Mouse (Mus musculus): ENCODE measurements around the gene Notch2.

The Notch2 gene

DNA sequence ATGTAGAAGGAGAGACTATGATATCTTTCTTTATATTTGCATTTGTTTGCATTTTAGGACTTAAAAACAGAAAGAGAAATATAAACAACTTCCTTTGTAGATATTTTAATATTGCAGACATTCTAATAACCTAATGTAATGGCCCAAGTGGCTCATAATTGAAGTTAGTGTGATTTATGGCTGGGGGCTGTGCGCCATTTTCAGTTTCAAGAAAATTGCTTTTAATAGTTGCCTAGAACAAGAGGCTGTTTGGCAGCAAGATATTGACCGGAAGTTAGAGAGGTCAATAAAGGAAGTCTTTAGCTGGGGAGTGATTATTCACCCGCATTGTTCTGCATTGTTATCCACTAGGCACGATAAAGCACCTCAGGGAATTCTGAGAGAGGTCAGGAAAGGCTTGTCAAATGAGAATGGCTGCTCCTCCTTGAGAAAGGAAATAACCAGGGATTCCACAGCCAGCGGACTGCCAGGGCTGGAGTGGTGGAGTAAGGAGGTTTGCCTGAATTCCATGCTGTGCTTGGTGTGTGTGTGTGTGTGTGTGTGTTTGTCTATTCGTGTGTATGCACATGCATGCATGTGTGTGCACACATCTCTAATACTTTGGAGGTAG, 61.4 kb downstream of the Notch2 start:
- DNase-seq (ENCODE audit: low spot score): no peak

DNA sequence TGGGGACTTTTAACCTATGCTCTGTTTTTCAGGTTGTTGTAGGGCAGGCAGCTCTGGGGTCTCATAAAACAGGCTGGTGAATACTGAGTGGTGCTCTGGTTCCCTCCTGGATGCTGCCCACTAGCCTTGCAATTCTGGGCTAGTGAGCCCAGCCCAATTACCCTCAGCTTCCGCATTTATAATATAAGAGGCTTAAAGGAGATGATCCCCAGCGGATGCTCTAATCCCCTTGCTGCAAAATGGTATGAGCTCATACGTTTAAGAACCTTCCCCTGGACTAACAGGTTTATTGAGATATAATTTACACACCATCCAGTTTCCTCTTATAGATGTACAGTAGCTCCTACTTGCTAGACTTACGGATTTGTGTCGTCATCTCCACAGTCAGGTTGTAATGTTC, 64.5 kb downstream of the Notch2 start:
- no peak for DNase-seq (ENCODE audit: low spot score)

GRCm38 (mm10) chr3:98078816-98079215, 65.5 kb downstream of the Notch2 start:
- no peak for DNase-seq (ENCODE audit: low spot score)

DNA sequence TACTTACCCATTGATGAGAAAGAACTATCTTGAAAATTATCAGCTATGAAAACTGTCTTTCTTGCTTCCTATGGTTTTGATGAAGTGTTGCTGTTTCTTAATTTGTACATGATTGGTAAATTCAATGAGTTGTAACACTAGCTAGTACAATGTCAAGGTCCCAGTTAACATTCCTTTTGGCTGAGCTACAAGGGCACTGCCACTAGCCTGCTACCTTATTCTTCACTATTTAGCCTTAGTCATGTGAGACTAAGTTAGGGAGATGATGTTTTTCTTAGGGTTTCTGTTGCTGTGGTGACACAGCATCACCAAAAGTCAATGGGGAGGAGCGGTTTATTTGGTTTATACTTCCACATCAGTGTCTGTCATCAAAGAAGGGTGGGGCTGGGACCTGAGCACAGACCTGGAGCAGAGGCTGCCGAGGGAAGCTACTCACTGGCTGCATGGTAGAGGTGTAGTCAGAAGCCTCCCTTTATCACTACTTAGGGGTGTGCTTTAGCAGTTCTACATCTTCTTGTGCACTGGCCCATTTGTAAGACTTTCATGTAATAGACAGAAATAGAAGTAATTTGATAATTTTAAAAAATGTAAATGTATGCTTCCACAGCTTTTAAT, 66.4 kb downstream of the Notch2 start:
- DNase-seq (ENCODE audit: low spot score): no peak

GRCm38 (mm10) chr3:98080630-98081029, 67.3 kb downstream of the Notch2 start:
- DNase-seq (ENCODE audit: low spot score): no peak

- DNase-seq (ENCODE audit: low spot score): no peak
Observed at GRCm38 (mm10) chr3:98082188-98082587, 68.9 kb downstream of the Notch2 start.

- DNase-seq (ENCODE audit: low spot score): no peak
Observed at GRCm38 (mm10) chr3:98082972-98083371, 69.6 kb downstream of the Notch2 start.

- DNase-seq (ENCODE audit: low spot score): no peak
Observed at GRCm38 (mm10) chr3:98084061-98084655, 70.8 kb downstream of the Notch2 start.

- no peak for DNase-seq (ENCODE audit: low spot score)
Observed at GRCm38 (mm10) chr3:98084870-98085269, 71.5 kb downstream of the Notch2 start.

GRCm38 (mm10) chr3:98085812-98086268, 72.5 kb downstream of the Notch2 start:
- no peak for DNase-seq (ENCODE audit: low spot score)

- no peak for DNase-seq (ENCODE audit: low spot score)
Observed at GRCm38 (mm10) chr3:98086441-98086840, 73.1 kb downstream of the Notch2 start.

- DNase-seq (ENCODE audit: low spot score): no peak
Observed at GRCm38 (mm10) chr3:98086860-98087259, 73.5 kb downstream of the Notch2 start.

DNA sequence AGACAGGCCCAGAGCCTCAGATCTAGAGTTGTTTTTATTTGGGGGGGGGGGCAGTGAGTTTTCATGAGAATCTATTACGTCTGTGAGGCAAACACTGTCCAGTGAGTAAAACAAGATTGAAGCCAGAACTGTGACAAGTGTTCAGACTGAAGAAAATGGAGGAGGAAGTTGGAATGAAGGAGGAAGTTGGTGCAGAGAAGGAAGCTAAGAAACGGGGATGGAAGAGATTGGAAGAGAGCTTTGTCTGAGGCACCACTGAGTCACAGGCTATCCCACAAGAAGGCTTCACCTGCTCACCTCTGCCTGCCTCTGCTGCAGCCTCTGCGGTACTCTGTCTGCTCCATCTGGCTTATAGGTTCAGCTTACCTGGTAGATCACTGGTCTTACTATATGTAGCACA, 74.2 kb downstream of the Notch2 start:
- no peak for DNase-seq (ENCODE audit: low spot score)

GRCm38 (mm10) chr3:98089702-98090101, 76.4 kb downstream of the Notch2 start:
- no peak for DNase-seq (ENCODE audit: low spot score)

DNA sequence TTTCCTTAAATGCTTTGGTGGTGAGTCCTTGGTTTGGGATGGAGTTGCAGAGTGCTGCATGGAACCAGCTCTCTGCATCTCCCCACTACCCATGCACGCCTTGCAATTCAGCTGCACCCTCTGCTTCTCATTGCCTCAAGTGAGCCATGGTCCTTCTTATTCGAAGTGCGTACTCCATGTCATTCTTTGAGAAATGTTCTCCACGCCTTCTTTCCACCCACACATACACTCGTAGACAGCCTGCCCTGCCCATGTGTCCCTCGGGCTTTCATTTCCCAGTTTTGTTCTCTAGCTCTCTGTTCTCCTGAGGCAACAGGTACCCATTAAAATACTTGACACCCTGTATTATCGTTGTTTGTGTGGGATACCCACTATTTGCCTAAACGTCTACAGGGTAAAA, 76.8 kb downstream of the Notch2 start:
- no peak for DNase-seq (ENCODE audit: low spot score)

- no peak for DNase-seq (ENCODE audit: low spot score)
Observed at GRCm38 (mm10) chr3:98092680-98093370, 79.5 kb downstream of the Notch2 start.

DNA sequence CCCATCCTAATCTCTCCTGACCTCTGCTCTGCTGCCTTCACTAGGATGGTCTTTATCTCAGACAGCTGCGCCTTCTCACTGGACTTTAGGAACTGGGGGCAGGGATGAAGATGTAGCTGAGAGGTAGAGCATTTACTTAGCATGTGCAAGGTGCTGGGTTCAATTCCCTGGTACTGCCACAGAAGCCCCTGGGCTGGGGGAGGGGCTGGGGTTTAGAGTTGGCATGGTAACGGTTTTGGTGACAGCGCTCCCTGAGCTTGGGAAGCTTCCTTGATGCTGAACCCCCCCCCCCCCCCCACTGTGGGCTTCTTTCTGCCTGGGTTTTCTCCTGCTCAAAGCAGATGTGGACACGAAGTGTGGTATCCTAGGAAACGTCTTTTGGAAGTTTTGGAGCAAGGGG, 80.6 kb downstream of the Notch2 start:
- DNase-seq (ENCODE audit: low spot score): no peak

DNA sequence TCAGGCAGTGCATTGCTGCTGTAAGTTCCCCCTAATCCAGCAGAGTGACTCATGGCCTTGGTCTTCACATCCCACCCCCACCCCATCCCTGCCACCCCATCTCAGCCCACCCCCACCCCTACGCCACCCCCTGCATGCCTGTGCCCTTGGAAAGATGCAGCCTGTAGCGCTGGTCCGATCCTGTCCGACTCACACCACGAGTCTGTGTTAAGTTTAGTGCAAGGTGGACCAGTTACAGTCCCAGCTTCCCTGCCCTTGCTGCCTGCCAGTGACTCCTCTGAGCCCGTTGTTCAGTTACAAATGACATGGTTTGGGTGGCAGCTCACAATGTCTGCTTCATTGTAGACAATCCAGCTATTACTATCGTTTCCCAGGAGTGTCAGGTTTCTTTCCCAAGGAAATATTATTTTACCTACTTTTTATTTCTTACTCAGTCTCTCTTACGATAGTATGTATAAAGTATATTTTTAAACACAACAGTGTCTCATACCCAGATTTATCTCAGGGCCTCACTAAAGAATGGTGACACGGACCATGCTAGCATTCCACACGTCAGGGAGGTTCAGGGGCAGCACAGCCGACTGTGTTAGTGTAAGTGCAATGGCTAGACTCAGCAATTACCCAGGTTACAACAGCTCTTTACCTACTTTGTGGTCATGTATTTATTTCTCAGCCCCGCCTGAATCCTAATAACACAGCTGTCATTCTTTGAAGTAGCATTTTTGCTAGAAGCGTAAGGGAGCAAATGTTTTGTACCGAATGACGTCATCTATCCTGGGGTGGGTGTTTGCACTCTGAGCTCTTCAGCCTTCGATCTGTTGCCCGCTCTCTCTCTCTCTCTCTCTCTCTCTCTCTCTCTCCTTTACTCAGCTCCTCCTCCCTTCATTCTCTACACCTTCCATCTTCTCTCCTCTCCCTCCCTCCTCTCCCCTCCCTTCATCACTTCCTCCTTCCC, 81.6 kb downstream of the Notch2 start:
- DNase-seq (ENCODE audit: low spot score): no peak

GRCm38 (mm10) chr3:98096981-98097380, 83.7 kb downstream of the Notch2 start:
- no peak for DNase-seq (ENCODE audit: low spot score)

GRCm38 (mm10) chr3:98098676-98099075, 85.3 kb downstream of the Notch2 start:
- DNase-seq (ENCODE audit: low spot score): no peak

GRCm38 (mm10) chr3:98099287-98099686, 86.0 kb downstream of the Notch2 start:
- DNase-seq (ENCODE audit: low spot score): no peak

DNA sequence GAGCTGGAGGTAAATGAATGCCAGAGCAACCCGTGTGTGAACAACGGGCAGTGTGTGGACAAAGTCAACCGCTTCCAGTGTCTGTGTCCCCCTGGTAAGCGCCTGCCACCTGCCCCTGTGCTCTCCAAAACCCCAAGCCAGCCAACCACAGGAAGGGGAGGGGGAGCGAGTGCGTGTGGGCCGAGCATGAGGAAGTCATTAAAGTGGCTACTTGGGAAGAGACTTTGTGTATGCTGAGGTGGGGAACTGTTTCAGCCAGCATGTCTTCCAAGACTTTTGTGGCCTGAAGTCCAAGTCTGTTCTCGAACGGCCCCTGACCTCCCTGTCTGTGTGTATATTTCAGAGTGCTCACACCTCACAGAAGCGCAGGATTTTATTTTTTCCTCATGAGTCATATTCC, 88.2 kb downstream of the Notch2 start:
- DNase-seq (ENCODE audit: low spot score): no peak

Data from ovary, postnatal 14 days (tissue).